Mouse (Mus musculus) erythroid progenitor cell, adult 5-6 weeks (primary cell): ENCODE measurements around the gene Apol6. TPM values are rescaled to one million over a fixed set of nuclear protein-coding genes. Genes with fewer than 3 reads are reported as not detected.

Experiments used
- ATAC-seq: replicated peaks from 2 replicates; pipeline ENCODE4 v1.8.0; 2016; ENCODE audit warnings: moderate number of reproducible peaks, mild to moderate bottlenecking, moderate TSS enrichment, inconsistent platforms; ENCODE audit not compliant: poor library complexity, low FRiP score, severe bottlenecking
- total RNA-seq, 2 experiments: library from RNA; stranded (forward) in 1 of 2; stranded (reverse) in 1 of 2; fragments of 150-400 nt in 1 of 2; fragments of 186-747, 209-891 nt in 1 of 2; gene quantifications; 2 replicates each; pipeline versions ENCODE4 v1.2.3 to v1.2.4; 2015 to 2017; ENCODE audit warnings: low replicate concordance in 2 of 2

The Apol6 gene
- not detected in 2 replicates for total RNA-seq (2015; ENCODE audit: low replicate concordance)
- total RNA-seq (2017; ENCODE audit: low replicate concordance): not detected in 2 replicates

DNA sequence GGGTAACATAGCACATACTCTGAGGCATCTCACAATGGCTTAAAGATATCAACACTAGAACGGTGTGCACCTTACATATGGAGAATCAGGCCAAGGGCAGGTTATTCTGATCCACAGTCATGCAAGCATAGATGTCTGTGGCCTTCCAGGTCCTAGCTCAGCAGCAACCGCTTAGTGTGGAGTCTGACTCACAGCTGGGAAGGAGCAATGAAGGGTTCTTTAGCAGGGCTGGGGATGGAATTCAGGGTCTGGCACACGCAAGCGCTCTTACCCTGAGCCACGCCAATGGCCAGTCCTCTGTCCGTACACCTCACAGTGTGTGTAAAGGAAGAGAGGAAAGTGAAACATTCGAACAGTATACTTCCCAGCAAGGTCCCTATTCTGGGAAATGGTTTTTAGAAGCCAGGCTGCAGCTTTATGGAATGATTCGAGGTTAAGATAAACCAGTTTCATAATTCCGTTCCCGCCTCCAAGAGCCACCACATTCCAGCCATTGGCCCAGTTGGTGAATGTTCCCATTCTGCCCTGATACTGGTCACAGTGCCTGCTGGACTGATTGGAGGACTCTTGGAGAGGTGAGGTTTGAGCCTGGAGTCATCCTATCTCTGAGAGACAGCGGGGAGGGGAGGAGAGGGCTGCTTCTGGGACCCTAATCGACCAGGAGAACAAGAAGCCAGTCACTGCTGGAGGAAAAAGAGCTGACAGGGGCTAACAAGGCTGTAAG, at the start of gene Apol6:
Apol6 (plus strand) TSS at position 133 of the 724 bp plus-strand sequence.
- ATAC-seq: no peak

GRCm38 (mm10) chr15:76998048-76998447, 46.5 kb upstream of the Apol6 start:
- ATAC-seq: no peak

GRCm38 (mm10) chr15:76998878-76999588, 45.5 kb upstream of the Apol6 start:
- ATAC-seq: no peak

DNA sequence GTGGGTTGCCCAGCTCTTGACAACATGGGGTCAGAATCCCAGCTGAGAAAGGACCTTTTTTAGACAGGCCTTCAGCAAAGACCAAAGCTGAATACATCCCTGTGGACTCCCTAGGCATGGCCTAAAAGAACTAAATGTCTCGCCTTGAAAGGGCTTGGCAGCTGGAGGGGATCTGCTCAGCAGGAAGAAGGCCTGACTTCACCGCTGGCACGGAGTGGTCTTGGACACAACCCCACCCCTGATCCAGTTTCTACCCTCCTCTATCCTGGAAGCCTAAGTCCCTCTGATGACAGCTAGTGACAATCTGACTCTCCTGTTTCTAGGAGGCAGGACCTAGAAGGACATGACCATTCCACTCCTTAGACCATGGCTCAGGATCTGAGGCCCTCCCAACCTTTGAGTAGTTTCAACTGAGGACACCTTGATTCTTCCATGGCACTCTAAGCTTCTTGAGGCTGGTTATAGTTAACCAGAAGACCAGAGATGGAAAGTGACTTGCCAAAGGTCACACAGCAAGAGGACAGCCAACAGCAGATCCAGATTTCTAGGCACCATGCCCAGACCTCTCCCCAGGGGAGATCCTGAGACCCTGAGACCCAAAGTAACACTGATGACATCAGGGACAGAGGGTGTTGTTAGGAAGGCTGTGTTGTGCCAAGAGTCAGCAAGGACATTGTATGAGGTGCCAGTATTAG, 41.2 kb upstream of the Apol6 start:
- no peak for ATAC-seq

DNA sequence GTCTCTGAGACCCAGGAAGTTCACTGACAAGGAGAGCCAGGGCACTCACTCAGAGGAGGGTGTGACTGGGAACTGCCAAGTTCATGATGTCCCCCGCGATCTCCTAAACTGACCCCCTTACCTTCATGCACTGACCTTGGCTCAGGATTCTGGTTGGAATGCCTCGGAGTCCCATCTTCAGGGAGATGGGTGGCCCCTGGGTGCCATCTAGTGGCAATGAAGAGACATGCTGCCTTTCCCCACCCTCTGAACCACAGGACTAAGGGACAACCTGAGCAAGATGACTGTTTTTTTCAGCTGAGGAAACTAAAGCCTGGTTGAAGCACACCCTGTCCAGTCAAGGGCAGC, 40.7 kb upstream of the Apol6 start:
- ATAC-seq: no peak

- ATAC-seq: no peak
Measured at GRCm38 (mm10) chr15:77008851-77009250, 35.7 kb upstream of the Apol6 start.

DNA sequence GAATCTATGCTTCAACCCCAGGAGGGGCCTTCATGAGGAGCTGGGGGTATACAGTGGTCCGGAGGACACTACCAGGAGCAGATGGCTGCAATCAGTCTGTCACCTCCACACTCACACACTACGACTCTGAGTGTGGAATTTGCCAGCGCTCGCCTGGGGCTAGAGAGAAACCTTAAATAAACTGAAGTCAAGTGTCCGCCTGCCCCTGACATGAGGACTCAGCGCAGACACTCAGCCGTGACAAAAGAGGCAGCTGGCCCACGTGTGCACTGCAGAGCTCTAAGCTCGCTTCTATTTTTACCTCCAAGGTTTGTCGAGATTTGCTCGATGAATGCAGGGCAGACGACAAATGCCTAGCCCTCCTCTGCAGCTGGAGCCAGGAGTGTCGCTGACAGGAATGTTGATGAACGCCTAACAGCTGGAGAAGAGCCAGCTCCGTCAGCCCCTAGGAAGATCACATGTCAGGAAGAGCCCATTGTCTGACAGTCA, 30.7 kb upstream of the Apol6 start:
- ATAC-seq: no peak

GRCm38 (mm10) chr15:77014431-77014830, 30.1 kb upstream of the Apol6 start:
- ATAC-seq: no peak

- ATAC-seq: no peak
Measured at GRCm38 (mm10) chr15:77014985-77015384, 29.5 kb upstream of the Apol6 start.

DNA sequence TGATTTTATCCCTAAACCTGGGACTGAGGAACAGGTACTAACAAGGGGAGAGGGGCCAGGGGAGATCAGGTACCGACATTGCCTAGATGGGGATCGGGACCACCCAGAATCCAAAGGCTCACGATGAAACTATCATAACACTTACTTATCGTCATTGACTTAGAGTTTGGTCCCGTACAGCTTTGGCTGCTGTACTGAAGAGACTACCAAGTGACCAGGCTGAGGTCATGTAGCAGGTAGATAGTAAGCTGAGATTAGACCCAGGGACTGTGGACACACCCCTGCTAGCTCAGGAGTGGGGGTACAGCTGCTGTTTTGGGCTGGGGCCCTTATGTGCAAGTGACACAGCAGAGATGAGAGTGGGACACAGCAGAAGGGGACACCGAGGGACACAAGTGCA, 28.0 kb upstream of the Apol6 start:
- ATAC-seq: no peak

- no peak for ATAC-seq
Measured at GRCm38 (mm10) chr15:77017897-77018296, 26.6 kb upstream of the Apol6 start.

DNA sequence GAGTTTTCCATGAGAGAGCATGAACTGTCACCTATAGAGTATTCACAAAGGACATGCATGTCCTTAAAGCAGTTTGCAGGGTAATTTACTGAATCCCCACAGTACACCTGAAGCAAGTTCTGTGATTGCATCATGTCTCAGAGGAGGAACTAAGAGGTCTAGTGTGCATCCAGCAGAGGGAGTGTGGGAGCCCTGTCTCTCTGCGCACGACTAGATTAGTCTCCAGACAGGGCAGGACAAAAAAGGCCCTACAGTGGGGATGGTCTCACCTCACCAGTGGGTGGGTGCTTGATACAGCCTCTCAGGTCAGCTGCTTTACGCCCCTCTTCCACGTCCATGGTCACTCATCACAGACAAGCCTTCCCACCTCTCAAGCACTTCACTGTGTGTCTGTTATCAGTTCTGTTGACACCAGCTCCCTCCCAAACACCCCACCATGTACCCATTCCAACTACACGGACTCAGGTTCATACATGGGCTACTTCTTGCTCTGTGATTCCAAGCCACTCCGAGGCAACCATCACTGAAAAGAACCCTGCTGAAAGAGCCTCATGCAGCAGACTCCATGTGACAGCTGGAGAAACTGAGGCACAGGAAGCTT, 25.7 kb upstream of the Apol6 start:
- no peak for ATAC-seq

DNA sequence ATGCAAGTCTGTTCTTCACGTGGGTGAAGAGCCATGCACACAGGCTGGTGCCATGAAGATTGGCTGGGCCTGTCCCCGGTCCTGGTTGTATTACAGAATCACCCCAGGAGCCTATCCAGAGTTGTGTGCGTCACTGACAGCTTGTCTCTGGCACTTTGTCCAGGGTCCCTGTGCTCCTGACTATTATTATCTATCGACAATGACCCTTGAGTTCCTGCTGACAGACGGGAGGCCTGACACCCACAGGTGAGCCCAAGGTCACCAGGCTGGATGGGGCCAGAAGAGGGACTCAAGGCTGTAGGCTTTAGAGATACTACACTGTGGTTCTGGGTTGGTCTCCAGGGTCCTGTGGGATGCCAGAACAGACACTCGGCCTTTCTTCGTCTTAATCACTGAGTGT, 25.0 kb upstream of the Apol6 start:
- no peak for ATAC-seq

DNA sequence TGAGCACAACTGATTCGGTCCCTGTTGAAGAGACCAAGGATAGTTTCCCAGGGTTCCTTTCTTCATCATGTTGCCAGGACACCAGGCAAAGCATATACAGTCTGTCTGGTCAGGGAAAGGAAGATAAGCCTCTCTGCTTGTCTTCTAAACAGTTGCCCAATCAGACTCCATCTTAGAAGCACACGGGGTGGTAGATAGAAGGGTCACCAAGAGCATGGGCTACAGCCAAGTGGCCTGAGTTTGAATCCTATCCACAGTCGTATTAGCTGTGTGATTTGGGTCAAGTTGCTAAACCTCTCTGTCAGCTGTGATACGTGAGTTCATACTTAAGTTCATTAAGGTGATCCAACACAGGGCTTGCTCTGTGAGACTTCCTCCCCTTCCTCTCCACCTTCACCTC, 24.4 kb upstream of the Apol6 start:
- no peak for ATAC-seq

- ATAC-seq: no peak
Measured at GRCm38 (mm10) chr15:77021056-77021455, 23.5 kb upstream of the Apol6 start.

GRCm38 (mm10) chr15:77021851-77022250, 22.7 kb upstream of the Apol6 start:
- ATAC-seq: no peak

GRCm38 (mm10) chr15:77022401-77022957, 22.1 kb upstream of the Apol6 start:
- ATAC-seq: no peak

DNA sequence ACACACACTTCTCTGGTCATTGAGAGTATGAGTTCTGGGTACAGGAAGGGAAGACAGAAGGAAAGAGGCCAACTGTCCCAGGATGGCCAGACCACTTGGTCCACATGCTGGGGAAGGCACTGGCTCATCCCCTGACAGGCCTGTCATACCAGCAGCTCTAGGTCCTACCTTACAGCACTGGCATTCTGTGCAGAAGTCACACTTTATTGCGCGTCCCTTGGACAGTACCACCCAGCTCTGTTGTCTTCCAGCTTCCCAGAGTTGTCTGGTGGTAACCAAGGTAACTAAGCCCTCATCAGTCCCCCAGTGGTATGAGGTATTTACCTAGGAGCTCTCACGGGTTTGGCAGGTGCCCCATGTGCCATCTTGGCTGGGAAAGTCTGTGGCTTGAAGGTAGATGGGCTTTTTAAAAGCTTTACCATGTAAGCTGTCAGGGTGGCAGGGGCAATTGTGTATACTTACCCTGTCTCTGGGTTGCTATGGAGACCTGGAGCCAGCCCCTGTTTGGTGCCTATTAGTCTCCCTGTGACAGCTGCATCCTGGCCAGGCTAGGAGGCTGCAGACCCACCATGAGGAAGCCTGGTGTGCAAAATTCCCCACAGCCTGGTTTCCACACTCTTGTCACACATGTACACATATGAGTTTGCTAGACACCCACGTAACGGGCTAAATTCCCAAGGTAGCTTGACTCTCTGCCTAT, 18.5 kb upstream of the Apol6 start:
- no peak for ATAC-seq

DNA sequence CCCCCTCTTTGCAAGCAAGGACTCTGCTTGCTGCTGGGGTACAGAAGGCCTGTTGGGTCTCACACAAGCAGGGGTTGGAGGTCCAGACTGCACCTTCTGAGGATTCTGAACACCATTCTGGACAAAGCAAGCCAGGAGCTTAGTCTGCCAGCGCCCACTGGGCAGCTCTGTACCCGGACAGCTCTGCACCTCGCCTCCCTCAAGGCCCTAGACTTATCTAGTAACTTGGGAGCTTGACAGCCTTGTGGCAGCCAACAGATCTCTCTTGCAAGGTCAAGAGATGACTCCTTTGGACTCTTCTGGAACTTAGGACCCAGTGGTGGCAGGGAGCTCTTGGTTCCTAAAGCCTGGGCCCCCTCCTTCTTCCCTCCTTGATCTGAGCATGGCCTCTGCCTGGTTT, 17.4 kb upstream of the Apol6 start:
- no peak for ATAC-seq
